Mouse (Mus musculus) left cerebral cortex, adult 18-20 months (tissue): ENCODE data around the gene Adgrl1. TPM values are rescaled to one million over a fixed set of nuclear protein-coding genes. Genes with fewer than 3 reads are reported as not detected.
"Not testable (repeated sequence)": the region's sequence is repeated elsewhere in the genome, so short reads cannot be mapped to it uniquely, and the experiment has no call there.

ENCODE experiments used
- DNase-seq, 2 experiments: peaks; one replicate each; pipeline ENCODE4 v3.0.0; 2021 to 2022; ENCODE audit warnings: low spot score in 2 of 2, mixed read lengths in 1 of 2
- microRNA-seq, 2 experiments: library from miRNA; unstranded; fragments of <30 nt; microRNA quantifications; one replicate each; pipeline ENCODE4 v1.2.0; 2021
- total RNA-seq, 2 experiments: library from RNA; stranded (reverse); gene quantifications; 2 replicates each; pipeline ENCODE4 v1.2.3; 2021

Adgrl1 gene
- total RNA-seq, 2 experiments from 2014 or later: 348 to 367 TPM

GRCm38 (mm10) chr8:83983222-83983621, 83.3 kb downstream of the Adgrl1 start:
- not testable (repeated sequence) for DNase-seq

GRCm38 (mm10) chr8:83989243-83989642, 89.3 kb downstream of the Adgrl1 start:
- no peak for DNase-seq

- DNase-seq: no peak
These were observed 90.3 kb downstream of the Adgrl1 start for GRCm38 (mm10) chr8:83990170-83990569.

Small RNA genes within 50 kb of the gene (microRNA-seq; reads per million reads assigned to microRNA genes)
- gene Gm44330 (0 to 0.25 reads per million in 2 experiments), gene Gm44450 (0 to 0.75 reads per million in 2 experiments)

Other genes starting within 250 kb of the Adgrl1 start
- 10 to 100 TPM; 86.0 to 86.7 TPM for gene Gipc1, start 247.4 kb upstream of the Adgrl1 start, total RNA-seq
- 1 to 10 TPM; 1.2 to 1.6 TPM for gene Ptger1, start 233.4 kb upstream of the Adgrl1 start, total RNA-seq
- gene Pkn1, start 200.9 kb upstream of the Adgrl1 start, total RNA-seq: 10 to 100 TPM; 53.9 to 65.2 TPM
- 10 to 100 TPM; 14.6 to 19.2 TPM for gene Ddx39, start 184.9 kb upstream of the Adgrl1 start, total RNA-seq
- 10 to 100 TPM; 11.8 TPM for gene Adgre5, start 158.8 kb upstream of the Adgrl1 start, total RNA-seq
- gene Gm10644, start 55.1 kb downstream of the Adgrl1 start, total RNA-seq: under 1 TPM; 0.53 to 0.66 TPM
- under 1 TPM; 0.37 to 0.42 TPM for gene Asf1b, start 55.4 kb downstream of the Adgrl1 start, total RNA-seq
- 100 to 1,000 TPM; 259 to 269 TPM for gene Prkaca, start 72.9 kb downstream of the Adgrl1 start, total RNA-seq
- 10 to 100 TPM; 45.1 to 45.4 TPM for gene Samd1, start 97.6 kb downstream of the Adgrl1 start, total RNA-seq
- gene 1700067K01Rik, start 101.4 kb downstream of the Adgrl1 start, total RNA-seq: under 1 TPM; 0.42 to 0.53 TPM
- under 1 TPM in 1 of 2 experiments, not detected in 1; 0.61 TPM for gene 2210011C24Rik, start 112.1 kb downstream of the Adgrl1 start, total RNA-seq
- 1 to 10 TPM; 1.8 to 2.7 TPM for gene Palm3, start 121.4 kb downstream of the Adgrl1 start, total RNA-seq
- under 1 TPM; 0.30 to 0.52 TPM for gene Il27ra, start 142.5 kb downstream of the Adgrl1 start, total RNA-seq
- not detected for gene Rln3, start 144.9 kb downstream of the Adgrl1 start, total RNA-seq
- gene Gm10643, start 165.0 kb downstream of the Adgrl1 start, total RNA-seq: 1 to 10 TPM; 2.9 to 3.5 TPM
- gene Rfx1, start 166.7 kb downstream of the Adgrl1 start, total RNA-seq: 10 to 100 TPM; 23.1 to 25.3 TPM
- gene Dcaf15, start 204.7 kb downstream of the Adgrl1 start, total RNA-seq: 10 to 100 TPM; 17.7 to 18.2 TPM
- gene Podnl1, start 225.9 kb downstream of the Adgrl1 start, total RNA-seq: not detected
- 10 to 100 TPM; 47.1 to 55.6 TPM for gene Cc2d1a, start 247.8 kb downstream of the Adgrl1 start, total RNA-seq
- gene 4930432K21Rik, start 247.9 kb downstream of the Adgrl1 start, total RNA-seq: 1 to 10 TPM; 2.0 to 3.1 TPM